Mouse (Mus musculus): ENCODE measurements at regions not wholly inside any gene's neighbourhood (a gene's known extent, or its start where the extent isn't known, plus 50 kb on each side); places are given as distances from the start of the nearest gene placed in this dataset.
A peak's percentile ranks its signal among the peaks of the same experiment; 100 is the strongest.
"Not testable (repeated sequence)": the region's sequence is repeated elsewhere in the genome, so short reads cannot be mapped to it uniquely, and the experiment has no call there.

- DNase-seq (ENCODE audit: low spot score in 2 of 2) = no peak
Measured at GRCm38 (mm10) chr12:43574887-43575605, 635.1 kb downstream of the Dnajb9 start.

- peak in 1 of 2 experiments; percentile 28 for DNase-seq (ENCODE audit: low spot score in 2 of 2)
Measured at GRCm38 (mm10) chr12:43573186-43573585, 636.9 kb downstream of the Dnajb9 start.

GRCm38 (mm10) chr12:43527614-43528013 is 682.5 kb downstream of the Dnajb9 start:
- DNase-seq (ENCODE audit: low spot score in 2 of 2) = no peak

GRCm38 (mm10) chr12:43507458-43507857 is 702.7 kb downstream of the Dnajb9 start:
- DNase-seq (ENCODE audit: low spot score in 2 of 2) = not testable (repeated sequence)

GRCm38 (mm10) chr12:43489896-43490295 is 720.2 kb downstream of the Dnajb9 start:
- no peak for DNase-seq (ENCODE audit: low spot score in 2 of 2)

GRCm38 (mm10) chr12:43482683-43483082 is 727.4 kb downstream of the Dnajb9 start:
- DNase-seq (ENCODE audit: low spot score in 2 of 2) = no peak

GRCm38 (mm10) chr12:43462543-43462942 is 747.6 kb downstream of the Dnajb9 start:
- no peak for DNase-seq (ENCODE audit: low spot score in 2 of 2)
